Mouse (Mus musculus): ENCODE data around the gene Pold4. TPM values are rescaled to one million over a fixed set of nuclear protein-coding genes. Genes with fewer than 3 reads are reported as not detected.

Gene Pold4
- polyA plus RNA-seq, 1 experiment from 2014 or later = 31.3 TPM

GRCm38 (mm10) chr19:4192251-4192985, 39.3 kb upstream of the Pold4 start:
- DNase-seq (ENCODE audit: low spot score) (peak; percentile 53), ATAC-seq (ENCODE audit: low read depth) (peak; percentile 45; the same call in 1 of the 2 replicates)
- peak overlapping the region; percentile 91 for H3K4me2 ChIP-seq (ENCODE audit: low read depth, low read length)
- peak overlapping the region; percentile 91 for H3K27ac ChIP-seq (replicated peaks; ENCODE audit: low read depth, low read length)
- H3K9ac ChIP-seq (ENCODE audit: low read depth, low read length) = peak overlapping the region; percentile 96
- H3K27me3 ChIP-seq (replicated peaks; ENCODE audit: control insufficient read depth, insufficient read depth, low read length) = no peaks in the 10 kb centered on the region
- no peaks in the 10 kb centered on the region for H3K9me3 ChIP-seq (ENCODE audit: control insufficient read depth, low read length)
- H3K36me3 ChIP-seq (ENCODE audit: control insufficient read depth, insufficient read depth, low read length) = peaks cover 42% of the 10 kb centered on the region
- H3K4me1 ChIP-seq (ENCODE audit: control insufficient read depth, insufficient read depth, low read length) = peaks cover 17% of the 10 kb centered on the region
- H3K4me3 ChIP-seq (ENCODE audit: low read depth, low read length) = peak overlapping the region; percentile 94
- WGBS = under 1% methylated on average over 20 of the region's 52 CpGs

GRCm38 (mm10) chr19:4193129-4193528, 38.6 kb upstream of the Pold4 start:
- H3K4me1 ChIP-seq (ENCODE audit: control insufficient read depth, insufficient read depth, low read length) = peaks cover 17% of the 10 kb centered on the region

GRCm38 (mm10) chr19:4194021-4194724, 37.5 kb upstream of the Pold4 start:
- Histone ChIP-seq H3K4me1 (ENCODE audit: control insufficient read depth, insufficient read depth, low read length) (peaks cover 17% of the 10 kb centered on the region), H3K9ac (ENCODE audit: low read depth, low read length) (peak overlapping the region; percentile 6; the same call in 1 of the 2 replicates), H3K36me3 (ENCODE audit: control insufficient read depth, insufficient read depth, low read length) (peaks cover 58% of the 10 kb centered on the region), H3K27ac (replicated peaks; ENCODE audit: low read depth, low read length) (no peak overlapping the region), H3K27me3 (replicated peaks; ENCODE audit: control insufficient read depth, insufficient read depth, low read length) (no peaks in the 10 kb centered on the region), H3K4me2 (ENCODE audit: low read depth, low read length) (no peak overlapping the region), H3K9me3 (ENCODE audit: control insufficient read depth, low read length) (no peaks in the 10 kb centered on the region), H3K4me3 (ENCODE audit: low read depth, low read length) (no peak overlapping the region)
- ATAC-seq (ENCODE audit: low read depth) (no peak), DNase-seq (ENCODE audit: low spot score) (no peak)
- whole genome bisulfite sequencing = 87% methylated on average over 8 of the region's 8 CpGs

More at GRCm38 (mm10) chr19:4193129-4193528, 38.6 kb upstream of the Pold4 start:
- 64% methylated on average over 6 of the region's 6 CpGs for WGBS
- ATAC-seq (ENCODE audit: low read depth) (no peak), DNase-seq (ENCODE audit: low spot score) (no peak)
- Histone ChIP-seq H3K9ac (ENCODE audit: low read depth, low read length) (peak overlapping the region; percentile 96), H3K4me3 (ENCODE audit: low read depth, low read length) (peak overlapping the region; percentile 94), H3K27ac (replicated peaks; ENCODE audit: low read depth, low read length) (no peak overlapping the region), H3K4me2 (ENCODE audit: low read depth, low read length) (peak overlapping the region; percentile 91), H3K9me3 (ENCODE audit: control insufficient read depth, low read length) (no peaks in the 10 kb centered on the region), H3K27me3 (replicated peaks; ENCODE audit: control insufficient read depth, insufficient read depth, low read length) (no peaks in the 10 kb centered on the region), H3K36me3 (ENCODE audit: control insufficient read depth, insufficient read depth, low read length) (peaks cover 47% of the 10 kb centered on the region)

GRCm38 (mm10) chr19:4194776-4195650, 36.7 kb upstream of the Pold4 start:
- no peaks in the 10 kb centered on the region for H3K27me3 ChIP-seq (replicated peaks; ENCODE audit: control insufficient read depth, insufficient read depth, low read length)
- 81% methylated on average over 12 of the region's 12 CpGs for WGBS
- no peak overlapping the region for H3K4me2 ChIP-seq (ENCODE audit: low read depth, low read length)
- ATAC-seq (ENCODE audit: low read depth) = no peak
- no peaks in the 10 kb centered on the region for H3K9me3 ChIP-seq (ENCODE audit: control insufficient read depth, low read length)
- no peak overlapping the region for H3K4me3 ChIP-seq (ENCODE audit: low read depth, low read length)
- H3K4me1 ChIP-seq (ENCODE audit: control insufficient read depth, insufficient read depth, low read length) = peaks cover 17% of the 10 kb centered on the region
- no peak overlapping the region; the same call in 1 of the 2 replicates for H3K9ac ChIP-seq (ENCODE audit: low read depth, low read length)
- H3K27ac ChIP-seq (replicated peaks; ENCODE audit: low read depth, low read length) = no peak overlapping the region
- peaks cover 66% of the 10 kb centered on the region for H3K36me3 ChIP-seq (ENCODE audit: control insufficient read depth, insufficient read depth, low read length)
- DNase-seq (ENCODE audit: low spot score) = no peak

GRCm38 (mm10) chr19:4196048-4196447, 35.7 kb upstream of the Pold4 start:
- DNase-seq (ENCODE audit: low spot score) (no peak), ATAC-seq (ENCODE audit: low read depth) (no peak)
- Histone ChIP-seq H3K9ac (ENCODE audit: low read depth, low read length) (no peak overlapping the region), H3K27me3 (replicated peaks; ENCODE audit: control insufficient read depth, insufficient read depth, low read length) (no peaks in the 10 kb centered on the region), H3K4me1 (ENCODE audit: control insufficient read depth, insufficient read depth, low read length) (peaks cover 23% of the 10 kb centered on the region), H3K36me3 (ENCODE audit: control insufficient read depth, insufficient read depth, low read length) (peaks cover 69% of the 10 kb centered on the region), H3K27ac (replicated peaks; ENCODE audit: low read depth, low read length) (no peak overlapping the region), H3K9me3 (ENCODE audit: control insufficient read depth, low read length) (no peaks in the 10 kb centered on the region), H3K4me3 (ENCODE audit: low read depth, low read length) (no peak overlapping the region), H3K4me2 (ENCODE audit: low read depth, low read length) (no peak overlapping the region)
- WGBS = 51% methylated on average over 2 of the region's 2 CpGs

- H3K4me3 ChIP-seq (ENCODE audit: low read depth, low read length) = no peak overlapping the region
- ATAC-seq (ENCODE audit: low read depth) = no peak
- H3K36me3 ChIP-seq (ENCODE audit: control insufficient read depth, insufficient read depth, low read length) = peaks cover 69% of the 10 kb centered on the region
- no peak overlapping the region for H3K9ac ChIP-seq (ENCODE audit: low read depth, low read length)
- H3K27me3 ChIP-seq (replicated peaks; ENCODE audit: control insufficient read depth, insufficient read depth, low read length) = no peaks in the 10 kb centered on the region
- DNase-seq (ENCODE audit: low spot score) = peak; percentile 74
- H3K9me3 ChIP-seq (ENCODE audit: control insufficient read depth, low read length) = no peaks in the 10 kb centered on the region
- peaks cover 19% of the 10 kb centered on the region for H3K4me1 ChIP-seq (ENCODE audit: control insufficient read depth, insufficient read depth, low read length)
- no peak overlapping the region for H3K4me2 ChIP-seq (ENCODE audit: low read depth, low read length)
- 13% methylated on average over 5 of the region's 5 CpGs for WGBS
- no peak overlapping the region for H3K27ac ChIP-seq (replicated peaks; ENCODE audit: low read depth, low read length)
Observed at GRCm38 (mm10) chr19:4196548-4196947, 35.2 kb upstream of the Pold4 start.

- peaks cover 69% of the 10 kb centered on the region for H3K36me3 ChIP-seq (ENCODE audit: control insufficient read depth, insufficient read depth, low read length)
- 58% methylated on average over 3 of the region's 3 CpGs for WGBS
- ATAC-seq (ENCODE audit: low read depth) = no peak
Observed at GRCm38 (mm10) chr19:4197180-4197579, 34.5 kb upstream of the Pold4 start.

GRCm38 (mm10) chr19:4201291-4201909, 30.3 kb upstream of the Pold4 start, which contains the start of gene Rad9a:
Rad9a (minus strand) TSS chr19:4201662.
- Histone ChIP-seq H3K36me3 (ENCODE audit: control insufficient read depth, insufficient read depth, low read length) (peaks cover 38% of the 10 kb centered on the region), H3K9me3 (ENCODE audit: control insufficient read depth, low read length) (no peaks in the 10 kb centered on the region), H3K27ac (replicated peaks; ENCODE audit: low read depth, low read length) (peak within 1 kb of the TSS; percentile 58; the same call in 1 of the 2 replicates), H3K27me3 (replicated peaks; ENCODE audit: control insufficient read depth, insufficient read depth, low read length) (no peaks in the 10 kb centered on the region), H3K9ac (ENCODE audit: low read depth, low read length) (peak within 1 kb of the TSS; percentile 74), H3K4me3 (ENCODE audit: low read depth, low read length) (peak within 1 kb of the TSS; percentile 61), H3K4me1 (ENCODE audit: control insufficient read depth, insufficient read depth, low read length) (peaks cover 14% of the 10 kb centered on the region), H3K4me2 (ENCODE audit: low read depth, low read length) (peak within 1 kb of the TSS; percentile 92)
- ATAC-seq (ENCODE audit: low read depth) (peak; percentile 77), DNase-seq (ENCODE audit: low spot score) (peak; percentile 99)
- WGBS = 0% methylated on average over 33 of the region's 34 CpGs

More at GRCm38 (mm10) chr19:4197180-4197579, 34.5 kb upstream of the Pold4 start:
- Histone ChIP-seq H3K9me3 (ENCODE audit: control insufficient read depth, low read length) (no peaks in the 10 kb centered on the region), H3K4me1 (ENCODE audit: control insufficient read depth, insufficient read depth, low read length) (peaks cover 23% of the 10 kb centered on the region), H3K4me3 (ENCODE audit: low read depth, low read length) (no peak overlapping the region), H3K4me2 (ENCODE audit: low read depth, low read length) (no peak overlapping the region), H3K27ac (replicated peaks; ENCODE audit: low read depth, low read length) (no peak overlapping the region), H3K27me3 (replicated peaks; ENCODE audit: control insufficient read depth, insufficient read depth, low read length) (no peaks in the 10 kb centered on the region), H3K9ac (ENCODE audit: low read depth, low read length) (no peak overlapping the region)
- DNase-seq (ENCODE audit: low spot score) = no peak

Measured in embryonic facial prominence, embryonic 14.5 days (tissue).